Mouse (Mus musculus) testis, adult 2 months (tissue): Measurements from ENCODE around the gene Tenm3.

Source experiments
- CTCF ChIP-seq: fragments of 200-500 bp; IDR thresholded peaks from 2 replicates; pipeline ENCODE4 v1.5.1; 2012; ENCODE audit warnings: low read depth, mild to moderate bottlenecking, inconsistent platforms, low read length, moderate library complexity; ENCODE audit not compliant: control insufficient read depth, insufficient read depth, insufficient replicate concordance
- POLR2A ChIP-seq: fragments of 200-500 bp; IDR thresholded peaks from 2 replicates; pipeline ENCODE4 v1.6.1; 2012; ENCODE audit warnings: low read depth, mild to moderate bottlenecking, inconsistent platforms, low read length, moderate library complexity; ENCODE audit not compliant: control insufficient read depth

DNA sequence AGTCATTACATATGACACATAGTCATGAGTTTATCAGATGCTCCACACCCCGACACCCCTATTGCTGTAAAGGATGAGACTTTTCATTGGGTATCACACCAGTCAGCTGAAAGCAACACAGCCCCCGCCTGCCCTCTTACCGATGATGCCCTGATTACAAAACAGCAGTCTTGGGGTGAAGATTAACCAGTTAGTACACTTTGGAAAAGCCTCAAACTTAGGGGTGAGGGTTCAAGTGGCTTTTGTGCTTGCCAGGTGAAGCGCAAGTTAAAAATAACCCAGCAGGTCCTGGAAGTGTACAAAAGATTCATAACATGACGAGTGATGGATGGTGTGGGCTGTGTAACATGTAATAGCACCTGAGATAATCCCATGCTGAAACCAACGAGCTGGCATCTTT is 113.0 kb downstream of the Tenm3 start:
- TF ChIP-seq POLR2A: no peak
- no peak for TF ChIP-seq CTCF
